15 mouse cellular contexts compared by ENCODE assay signal in genomic region chr14:79822011-79822435, GRCm38 (mm10). TPM values are rescaled to one million over a fixed set of nuclear protein-coding genes. Genes with fewer than 3 reads are reported as not detected.
DNase-seq lines count a peak whose midpoint lies in the region; ATAC-seq and TF ChIP-seq lines count a peak whose summit lies in the region.
"Had no signal": no experiment of that assay in that cellular context is flagged by ENCODE, and none has a peak within 500 bp of the region (broad histone marks: within the 10 kb centered on the region; RNA-seq: fewer than 3 reads in every experiment).

No protein-coding gene starts in this region.

- H3K27me3 ChIP-seq in heart, embryonic 14.5 days (ENCODE audit: control insufficient read depth, insufficient read depth, low read length): no peaks in the 10 kb centered on the region
- no peaks in the 10 kb centered on the region for H3K27me3 ChIP-seq in heart, embryonic 12.5 days (replicated peaks)
- H3K27me3 ChIP-seq in hindbrain, embryonic 14.5 days (ENCODE audit: control insufficient read depth, insufficient read depth, low read length): no peaks in the 10 kb centered on the region
- H3K27me3 ChIP-seq in midbrain, embryonic 15.5 days (replicated peaks): no peaks in the 10 kb centered on the region
- H3K27me3 ChIP-seq in thymus, adult 2 months (ENCODE audit: control insufficient read depth, insufficient read depth, low read length): no peaks in the 10 kb centered on the region
- H3K27me3 ChIP-seq: limb, embryonic 13.5 days; neural tube, embryonic 12.5 days; stomach, embryonic 15.5 days had no signal

- 74% methylated on average over 5 of the region's 5 CpGs for WGBS in heart, embryonic 14.5 days
- WGBS in heart, embryonic 12.5 days: 74% methylated on average over 5 of the region's 5 CpGs
- 57% methylated on average over 5 of the region's 5 CpGs for whole genome bisulfite sequencing in hindbrain, embryonic 14.5 days
- 43% methylated on average over 5 of the region's 5 CpGs for WGBS in midbrain, embryonic 15.5 days
- WGBS in thymus, adult 2 months: 88% methylated on average over 5 of the region's 5 CpGs

- H3K27ac ChIP-seq in heart, embryonic 14.5 days (replicated peaks in 1 of 2; ENCODE audit: control insufficient read depth in 1 of 2, insufficient read depth in 1 of 2, low read depth in 2 of 2, low read length in 2 of 2): no peak overlapping the region
- no peak overlapping the region for H3K27ac ChIP-seq in heart, embryonic 12.5 days (ENCODE audit: poor library complexity, severe bottlenecking)
- H3K27ac ChIP-seq in hindbrain, embryonic 14.5 days: no peak overlapping the region; the same call in 1 of the 2 replicates
- H3K27ac ChIP-seq in midbrain, embryonic 15.5 days: peak overlapping the region; percentile 72
- H3K27ac ChIP-seq in thymus, adult 2 months (ENCODE audit: control insufficient read depth, insufficient read depth, low read length): no peak overlapping the region
- H3K27ac ChIP-seq: limb, embryonic 13.5 days; neural tube, embryonic 12.5 days; stomach, embryonic 15.5 days had no signal

- peaks cover 9 to 11% of the 10 kb centered on the region in 2 experiments; a peak in 3 of 4 replicates for H3K4me1 ChIP-seq in heart, embryonic 14.5 days (ENCODE audit: control insufficient read depth in 2 of 2, insufficient read depth in 2 of 2, low read length in 2 of 2)
- peaks cover 15% of the 10 kb centered on the region for H3K4me1 ChIP-seq in heart, embryonic 12.5 days (replicated peaks)
- 0 out of 2 replicates have a peak, but pooled peaks cover 9% of the 10 kb centered on the region for H3K4me1 ChIP-seq in hindbrain, embryonic 14.5 days (replicated peaks; ENCODE audit: control insufficient read depth, insufficient read depth, low read length)
- peaks cover 19% of the 10 kb centered on the region for H3K4me1 ChIP-seq in midbrain, embryonic 15.5 days
- no peaks in the 10 kb centered on the region for H3K4me1 ChIP-seq in thymus, adult 2 months (replicated peaks; ENCODE audit: control insufficient read depth, insufficient read depth, low read length)
- H3K4me1 ChIP-seq: stomach, embryonic 15.5 days had no signal

- TF ChIP-seq POLR2A in thymus, adult 2 months (IDR thresholded peaks at IDR 0.05; ENCODE audit: control insufficient read depth, extremely low read depth, insufficient read depth, low read length, poor library complexity): no peak

- H3K9ac ChIP-seq in heart, embryonic 14.5 days (ENCODE audit: low read length): no peak overlapping the region
- H3K9ac ChIP-seq in heart, embryonic 12.5 days: no peak overlapping the region
- no peak overlapping the region for H3K9ac ChIP-seq in hindbrain, embryonic 14.5 days
- no peak overlapping the region for H3K9ac ChIP-seq in midbrain, embryonic 15.5 days
- H3K9ac ChIP-seq: limb, embryonic 13.5 days; neural tube, embryonic 12.5 days; stomach, embryonic 15.5 days had no signal

- TF ChIP-seq CTCF in thymus, adult 2 months (IDR thresholded peaks at IDR 0.05; ENCODE audit: borderline replicate concordance, control insufficient read depth, extremely low read depth, insufficient read depth, low read length, poor library complexity): no peak

- H3K4me2 ChIP-seq in heart, embryonic 14.5 days (ENCODE audit: low read length): peak overlapping the region; percentile 57; the same call in 1 of the 2 replicates
- H3K4me2 ChIP-seq in heart, embryonic 12.5 days: no peak overlapping the region
- H3K4me2 ChIP-seq in hindbrain, embryonic 14.5 days (replicated peaks): no peak overlapping the region
- H3K4me2 ChIP-seq in midbrain, embryonic 15.5 days: no peak overlapping the region
- H3K4me2 ChIP-seq: limb, embryonic 13.5 days; neural tube, embryonic 12.5 days; stomach, embryonic 15.5 days had no signal

- H3K36me3 ChIP-seq in heart, embryonic 14.5 days (ENCODE audit: control insufficient read depth, insufficient read depth, low read length): no peaks in the 10 kb centered on the region
- H3K36me3 ChIP-seq in heart, embryonic 12.5 days: no peaks in the 10 kb centered on the region
- H3K36me3 ChIP-seq in hindbrain, embryonic 14.5 days (replicated peaks; ENCODE audit: control insufficient read depth, insufficient read depth): no peaks in the 10 kb centered on the region
- H3K36me3 ChIP-seq in midbrain, embryonic 15.5 days (replicated peaks): no peaks in the 10 kb centered on the region
- H3K36me3 ChIP-seq in thymus, adult 2 months (ENCODE audit: control insufficient read depth, insufficient read depth, low read length): no peaks in the 10 kb centered on the region
- H3K36me3 ChIP-seq: limb, embryonic 13.5 days; neural tube, embryonic 12.5 days; stomach, embryonic 15.5 days had no signal

- H3K9me3 ChIP-seq in heart, embryonic 14.5 days (ENCODE audit: control insufficient read depth, low read length): no peaks in the 10 kb centered on the region
- H3K9me3 ChIP-seq in heart, embryonic 12.5 days (replicated peaks): no peaks in the 10 kb centered on the region
- H3K9me3 ChIP-seq in hindbrain, embryonic 14.5 days (ENCODE audit: control insufficient read depth, low read length): no peaks in the 10 kb centered on the region
- no peaks in the 10 kb centered on the region for H3K9me3 ChIP-seq in midbrain, embryonic 15.5 days
- H3K9me3 ChIP-seq: limb, embryonic 13.5 days; neural tube, embryonic 12.5 days; stomach, embryonic 15.5 days had no signal

- no peak for ATAC-seq in heart, embryonic 14.5 days (ENCODE audit: insufficient number of reproducible peaks, insufficient read depth, low FRiP score, low read depth)
- no peak for ATAC-seq in heart, embryonic 12.5 days (ENCODE audit: insufficient number of reproducible peaks, low FRiP score)
- peak; percentile 34; the same call in 1 of the 2 replicates for ATAC-seq in hindbrain, embryonic 14.5 days (ENCODE audit: low FRiP score)
- ATAC-seq in midbrain, embryonic 15.5 days (replicated peaks): peak; percentile 69
- ATAC-seq: inflammation-experienced regulatory T-cells, adult 6 months had no signal

- DNase-seq in brain, embryonic 18.5 days (ENCODE audit: low read depth, low spot score): peak; percentile 57
- DNase-seq in hindbrain, embryonic 14.5 days (ENCODE audit: low spot score): no peak
- DNase-seq in adrenal gland, adult 18-20 months (ENCODE audit: low spot score in 2 of 2): no peak
- no peak for DNase-seq in thymus, adult 2 months
- DNase-seq: cerebellum, adult 18-20 months; gastrocnemius, postnatal 36 days; lung, postnatal 36 days had no signal

- H3K4me3 ChIP-seq in heart, embryonic 14.5 days (ENCODE audit: control insufficient read depth in 1 of 2, insufficient read depth in 1 of 2, low read depth in 1 of 2, low read length in 2 of 2): no peak overlapping the region
- H3K4me3 ChIP-seq in heart, embryonic 12.5 days: no peak overlapping the region
- H3K4me3 ChIP-seq in hindbrain, embryonic 14.5 days (replicated peaks; ENCODE audit: low read length): no peak overlapping the region
- no peak overlapping the region for H3K4me3 ChIP-seq in midbrain, embryonic 15.5 days
- no peak overlapping the region for H3K4me3 ChIP-seq in thymus, adult 2 months (ENCODE audit: control insufficient read depth, insufficient read depth, low read length)
- H3K4me3 ChIP-seq: limb, embryonic 13.5 days; neural tube, embryonic 12.5 days; stomach, embryonic 15.5 days had no signal

RNA-seq across cellular contexts. Expression of gene Pcdh8, which starts 50.9 kb away (rescaled TPM):
- polyA plus RNA-seq in heart, embryonic 14.5 days (2014; fragmentation: Nextera tagmentation; extraction: Ambion mirVana): 0.12 TPM in 1 of 2 replicates, not detected in the other
- 0.21 and 0.42 TPM in 2 replicates for polyA plus RNA-seq in heart, embryonic 12.5 days (2016; fragmentation: Nextera tagmentation; extraction: Ambion mirVana)
- polyA plus RNA-seq in hindbrain, embryonic 14.5 days (2014; fragmentation: Nextera tagmentation; extraction: Ambion mirVana): 40.5 and 52.0 TPM in 2 replicates
- 72.8 and 73.2 TPM in 2 replicates for polyA plus RNA-seq in midbrain, embryonic 15.5 days (2015; fragmentation: Nextera tagmentation; extraction: Ambion mirVana)
- under 1 TPM in 1 of 2 experiments, not detected in 1; 0.43 TPM for total RNA-seq in adrenal gland, adult 18-20 months (2021)
- 0.38 and 0.39 TPM in 2 replicates for polyA plus RNA-seq in thymus, adult 2 months (2012; rRNA removed)
- total RNA-seq: gastrocnemius, postnatal 36 days had no signal
- polyA plus RNA-seq: inflammation-experienced regulatory T-cells, adult 6 months; liver, embryonic 16.5 days had no signal

Comparison
In these comparisons a context has a peak if more than half of its experiments do, and no peak if none do; other contexts are left out.
1. ATAC-seq: peak in hindbrain, embryonic 14.5 days (single experiment) and midbrain, embryonic 15.5 days (single experiment); none in heart, embryonic 14.5 days (single experiment) and heart, embryonic 12.5 days (single experiment).
2. RNA of gene Pcdh8, which starts 50.9 kb away (polyA plus RNA-seq): 72.8 to 73.2 TPM in midbrain, embryonic 15.5 days and 40.5 to 52.0 TPM in hindbrain, embryonic 14.5 days; 0.21 to 0.42 TPM in heart, embryonic 12.5 days, 0.38 to 0.39 TPM in thymus, adult 2 months and 0.12 TPM in heart, embryonic 14.5 days; every median in the first group is over 10 times any median in the second.